Comparison of ENCODE assay signal across 18 mouse cellular contexts in genomic region chr12:82077945-82078344, GRCm38 (mm10).
A peak's percentile ranks its signal among the peaks of the same experiment; 100 is the strongest.
DNase-seq lines count a peak whose midpoint lies in the region; ATAC-seq lines count a peak whose summit lies in the region.
"Had no signal": no experiment of that assay in that cellular context is flagged by ENCODE, and none has a peak within 500 bp of the region (broad histone marks: within the 10 kb centered on the region; RNA-seq: fewer than 3 reads in every experiment).

No protein-coding gene starts in this region.

- ATAC-seq in frontal cortex, adult (ENCODE audit: low TSS enrichment) = peak; percentile 31
- ATAC-seq: CD4-positive, CD25-positive, alpha-beta regulatory T cell, adult 4 months; forebrain, embryonic 16.5 days had no signal

- DNase-seq in frontal cortex, postnatal 25 days (ENCODE audit: low spot score in 2 of 2) = no peak
- DNase-seq in layer of hippocampus, adult 9-11 months = peak; percentile 35
- DNase-seq in layer of hippocampus, postnatal 14 days (ENCODE audit: low spot score in 2 of 2) = no peak
- peak; percentile 43 to 56 for DNase-seq in right cerebral cortex, adult 2 months (ENCODE audit: low spot score in 2 of 2)
- DNase-seq in right cerebral cortex, postnatal 10 days (ENCODE audit: low spot score in 2 of 2) = no peak
- no peak for DNase-seq in cerebellum, adult 18-20 months
- DNase-seq: adrenal gland, adult 8-10 months; adrenal gland, postnatal 36 days; B cell, adult 2 months; cerebellum, adult 11 months; cerebellum, adult 9-10 months; cerebellum, postnatal 25 days; gastrocnemius, postnatal 10 days; heart, adult 18-20 months; heart, postnatal 10 days had no signal

Comparison
In these comparisons a context has a peak if more than half of its experiments do, and no peak if none do; other contexts are left out.
1. DNase-seq: peak in layer of hippocampus, adult 9-11 months (single experiment) and right cerebral cortex, adult 2 months (2 of 2); none in frontal cortex, postnatal 25 days (0 of 2), layer of hippocampus, postnatal 14 days (0 of 2), right cerebral cortex, postnatal 10 days (0 of 2) and cerebellum, adult 18-20 months (0 of 2).